Mouse (Mus musculus): ENCODE measurements around the gene Robo2.

Robo2 gene

DNA sequence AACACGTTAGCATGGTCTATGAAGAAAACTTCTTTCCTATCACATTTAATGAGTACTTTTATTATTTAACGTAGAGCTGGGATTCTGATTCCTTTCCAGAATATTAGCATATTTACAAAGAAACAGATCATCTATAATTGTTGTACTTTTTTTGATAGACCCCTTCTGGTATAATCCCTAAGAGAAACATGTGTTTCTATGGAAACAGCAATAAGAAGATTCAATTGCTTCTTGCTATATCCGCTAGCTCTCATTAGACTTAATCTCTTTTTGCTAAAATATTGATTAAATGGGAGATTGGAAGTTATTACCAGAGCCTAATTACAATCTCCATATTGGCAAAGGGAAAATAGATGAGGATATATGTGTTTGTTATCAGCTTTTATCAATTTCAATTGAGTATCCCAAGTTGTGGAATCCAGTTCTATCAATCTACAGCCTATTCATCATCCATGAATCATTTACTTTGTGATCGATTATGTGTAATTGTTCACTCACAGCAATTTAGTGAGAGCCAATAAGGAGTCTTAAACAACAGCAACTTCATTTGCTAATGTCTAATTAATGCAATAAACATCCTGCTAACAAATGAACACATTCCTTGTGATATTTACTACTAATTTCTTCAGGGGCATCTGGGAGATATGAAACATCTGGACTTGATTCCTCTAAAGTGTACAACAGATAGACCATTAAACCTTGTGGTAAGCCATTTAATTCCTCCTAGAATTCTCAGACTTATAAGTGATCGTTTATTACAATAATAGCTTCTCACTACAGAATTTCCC lies 472.0 kb downstream of the Robo2 start:
- no peak for DNase-seq (ENCODE audit: low spot score in 2 of 2)

DNA sequence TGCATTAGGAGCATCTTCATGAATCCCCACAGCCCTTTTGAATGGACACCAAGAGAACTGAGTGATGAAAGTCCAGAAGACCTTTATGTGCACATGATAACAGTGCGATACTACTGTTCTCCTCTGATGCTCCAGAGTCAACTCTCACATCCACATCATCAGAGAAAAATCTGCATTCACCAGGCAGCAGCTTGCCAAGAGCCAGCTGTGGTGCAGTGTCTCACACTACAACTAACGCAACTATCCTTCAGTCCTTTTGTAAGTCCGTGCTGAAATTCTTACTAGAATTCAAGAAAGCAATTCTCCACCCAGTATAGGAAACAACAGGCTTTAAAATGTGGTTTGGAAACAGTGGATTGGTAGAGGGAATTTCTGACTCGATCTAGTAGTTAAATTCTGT lies 481.3 kb downstream of the Robo2 start:
- no peak for DNase-seq (ENCODE audit: low spot score in 2 of 2)

DNA sequence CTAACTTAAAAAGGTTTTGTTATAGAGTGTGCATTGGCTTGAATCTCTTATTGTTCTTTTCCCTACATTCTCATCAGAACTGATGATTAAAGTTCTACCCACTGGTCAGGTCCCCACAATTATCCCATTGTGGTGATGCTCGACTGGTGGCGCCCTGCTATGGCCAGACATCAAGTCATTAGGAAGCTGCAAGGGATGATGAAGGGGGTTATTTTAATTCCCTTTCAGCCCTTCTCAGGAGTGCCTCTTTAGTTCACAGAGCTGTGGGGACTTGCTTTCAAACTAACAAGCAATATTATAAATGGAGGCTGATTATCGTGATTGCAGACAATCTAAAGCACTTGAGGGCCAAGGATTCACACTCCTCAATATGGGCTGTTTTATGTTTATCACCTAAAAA lies 484.1 kb downstream of the Robo2 start:
- no peak for DNase-seq (ENCODE audit: low spot score in 2 of 2)

DNA sequence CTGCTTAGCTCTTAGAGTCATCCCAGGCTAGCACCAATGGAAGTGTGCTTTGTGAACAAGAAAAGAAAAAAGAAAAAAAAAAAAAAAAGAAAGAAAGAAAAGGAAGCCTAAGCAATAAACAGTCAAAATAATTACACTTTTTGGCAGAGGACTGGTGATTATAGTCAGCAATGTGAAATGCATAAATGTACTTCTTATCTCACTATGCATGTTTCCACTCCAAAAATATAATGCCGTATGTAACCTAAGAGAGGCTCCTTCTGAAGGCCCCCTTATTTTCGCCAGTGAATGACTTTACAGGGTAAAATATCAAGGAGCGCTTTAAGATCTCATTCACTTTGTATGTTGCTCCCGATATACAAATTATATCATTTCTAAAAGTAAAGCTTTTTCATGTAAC lies 496.2 kb downstream of the Robo2 start:
- DNase-seq (ENCODE audit: low spot score in 2 of 2) = no peak

DNA sequence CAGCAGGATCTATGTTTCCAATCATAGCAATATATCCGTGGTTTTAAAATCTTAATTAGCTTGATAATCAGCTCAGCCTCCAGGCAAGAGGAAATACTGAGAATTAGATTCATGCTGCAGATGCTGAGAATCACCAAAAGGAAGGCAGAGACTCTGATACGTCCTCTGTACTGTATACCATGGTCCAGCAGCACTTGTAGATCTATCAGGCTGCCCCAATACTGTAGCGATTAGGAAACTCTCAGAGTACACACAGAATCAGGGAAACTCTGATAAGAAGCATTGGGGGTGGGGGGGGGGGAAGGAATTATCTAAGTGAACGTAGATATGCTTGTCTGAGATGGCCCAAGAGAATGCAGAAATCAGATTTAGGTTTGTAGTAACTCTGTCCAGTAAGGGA lies 496.7 kb downstream of the Robo2 start:
- no peak for DNase-seq (ENCODE audit: low spot score in 2 of 2)

DNA sequence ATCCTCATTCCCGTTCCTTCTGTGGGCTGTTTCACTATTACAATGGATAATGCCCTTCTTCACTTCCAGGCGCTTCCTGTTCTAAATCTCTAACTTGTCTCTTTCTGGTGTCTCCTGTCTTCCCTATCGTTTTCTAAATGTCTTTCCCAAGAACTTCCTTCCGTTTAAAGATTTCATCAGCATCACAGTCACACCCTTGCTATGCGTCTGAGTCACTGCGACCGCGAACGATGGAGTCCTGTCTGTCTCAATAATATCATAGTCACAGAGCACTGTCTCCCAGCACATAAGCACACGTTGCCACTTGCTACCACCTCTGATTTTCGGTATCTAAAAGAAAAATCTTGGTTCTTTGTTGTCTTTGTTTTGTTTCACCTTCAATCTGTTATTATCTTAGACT lies 503.1 kb downstream of the Robo2 start:
- DNase-seq (ENCODE audit: low spot score in 2 of 2) = no peak

DNA sequence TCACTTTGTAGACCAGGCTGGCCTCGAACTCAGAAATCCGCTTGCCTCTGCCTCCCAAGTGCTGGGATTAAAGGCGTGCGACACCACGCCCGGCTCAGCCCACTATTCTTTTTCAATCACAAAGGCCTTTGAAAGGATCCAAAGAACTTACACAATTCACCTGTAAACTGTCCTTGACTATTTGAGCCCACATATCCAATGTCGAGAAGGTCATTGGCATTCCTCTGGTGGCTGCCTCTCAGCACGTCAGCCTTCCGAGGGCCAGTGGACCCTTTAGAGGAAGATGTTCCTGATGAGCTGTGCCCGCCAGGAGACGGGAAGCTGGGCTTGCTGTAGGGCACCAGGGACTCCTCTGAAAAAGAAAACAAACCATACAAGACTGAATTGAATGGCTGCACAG lies 514.8 kb downstream of the Robo2 start:
- no peak for DNase-seq (ENCODE audit: low spot score in 2 of 2)

DNA sequence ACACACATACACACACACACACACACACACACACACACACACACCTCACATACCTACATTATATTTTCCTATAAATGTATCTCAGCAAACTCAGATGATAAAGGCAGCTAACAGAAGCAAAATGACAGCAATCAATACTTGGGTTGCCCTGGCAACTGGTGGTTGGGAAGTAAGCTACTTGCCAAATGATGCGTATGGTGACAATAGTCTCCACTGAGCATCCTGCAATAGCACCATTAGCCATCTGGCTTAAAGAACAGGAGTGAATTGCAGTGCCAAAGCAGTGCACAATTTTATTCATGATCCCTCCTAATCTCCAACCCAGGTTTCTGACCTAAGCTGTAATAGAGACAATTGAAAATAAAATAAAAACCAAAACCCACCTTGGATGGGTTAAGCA lies 529.7 kb downstream of the Robo2 start:
- DNase-seq (ENCODE audit: low spot score in 2 of 2) = no peak

DNA sequence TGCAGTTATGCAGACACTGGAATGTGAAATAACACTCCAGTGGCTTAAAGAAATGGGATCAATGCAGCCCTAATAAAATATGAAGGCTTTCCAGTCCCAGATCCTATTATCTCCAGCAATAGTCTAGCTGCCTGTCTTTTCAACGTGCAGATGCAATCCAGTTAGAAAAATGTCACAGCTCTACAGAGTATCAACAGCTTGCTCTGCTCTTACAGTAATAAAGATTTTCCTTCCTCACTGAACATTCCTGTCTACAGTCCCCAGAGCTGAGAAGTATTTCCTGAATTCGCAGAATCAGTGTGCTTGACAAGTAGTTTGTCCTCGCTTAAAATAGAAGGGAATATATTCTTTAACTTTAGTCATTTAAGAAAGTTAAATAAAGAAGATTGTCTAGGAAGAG lies 533.7 kb downstream of the Robo2 start:
- no peak for DNase-seq (ENCODE audit: low spot score in 2 of 2)

DNA sequence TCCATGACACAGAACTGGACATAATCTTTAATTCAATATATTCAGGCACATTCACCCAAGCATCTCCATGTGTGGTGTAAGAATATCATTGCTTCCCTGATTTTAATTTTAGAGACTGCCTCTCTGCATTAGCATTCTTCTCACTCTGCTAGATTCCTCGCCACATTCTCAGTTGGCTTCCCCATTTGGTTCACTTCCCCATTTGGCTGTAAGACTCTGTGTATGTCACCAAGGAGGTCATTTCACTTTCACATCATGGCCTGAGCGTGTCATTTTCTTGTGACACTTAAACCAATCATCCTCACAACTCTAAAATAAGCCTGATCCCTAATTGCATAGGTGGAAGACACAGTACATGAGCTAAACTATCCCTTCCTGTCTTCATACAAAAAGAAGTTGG lies 536.6 kb downstream of the Robo2 start:
- DNase-seq (ENCODE audit: low spot score in 2 of 2) = no peak

DNA sequence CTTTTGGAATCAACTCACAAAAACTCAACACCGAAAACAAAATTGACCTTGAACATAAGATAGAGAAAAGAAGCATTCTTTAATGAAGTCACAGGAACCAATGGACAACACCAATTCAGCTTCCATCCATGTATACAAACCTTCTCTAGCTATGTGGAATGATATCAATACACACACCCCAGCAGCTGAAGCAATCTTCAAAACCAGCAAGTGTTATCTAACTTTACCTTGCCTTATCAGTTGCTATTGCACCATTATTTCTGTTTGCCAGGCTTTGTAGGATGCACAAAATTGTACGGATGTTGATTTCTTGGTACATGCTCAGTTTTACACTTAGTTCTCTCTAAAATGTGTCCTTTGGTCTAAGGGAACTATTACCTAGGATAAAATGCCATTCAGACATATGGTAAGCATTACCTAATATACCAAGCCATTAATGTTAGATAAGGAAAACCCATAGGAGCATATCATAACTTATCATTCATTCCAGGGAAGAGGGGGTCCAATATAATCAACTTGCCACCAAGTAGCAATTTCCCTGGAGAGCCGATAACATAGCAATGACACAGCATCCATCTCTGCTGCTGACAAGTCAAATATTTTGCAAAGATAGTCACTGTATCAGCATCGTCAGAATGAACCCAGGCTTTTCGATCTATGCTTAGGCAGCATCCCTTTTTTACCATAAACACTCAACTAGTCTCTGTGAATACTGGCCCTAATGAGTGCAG lies 537.6 kb downstream of the Robo2 start:
- no peak for DNase-seq (ENCODE audit: low spot score in 2 of 2)

DNA sequence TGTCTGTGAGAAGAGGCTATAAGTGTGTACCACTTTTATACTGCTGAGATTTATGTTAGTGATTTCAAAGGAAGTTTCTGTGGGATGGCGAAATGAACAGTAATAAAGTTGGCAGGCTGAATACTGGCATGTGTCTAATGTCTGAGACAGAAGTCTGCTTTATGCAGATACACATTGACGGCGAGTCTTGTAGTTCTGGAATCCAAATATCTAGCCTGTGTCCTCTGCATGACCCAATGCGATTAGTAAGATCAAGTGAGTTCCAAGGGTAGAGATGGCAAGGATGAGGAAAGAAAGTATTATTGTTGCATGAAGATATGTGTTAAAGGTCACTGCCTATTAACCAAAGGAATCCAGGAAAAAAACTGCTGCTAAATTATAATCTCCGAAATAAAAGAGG lies 541.3 kb downstream of the Robo2 start:
- no peak for DNase-seq (ENCODE audit: low spot score in 2 of 2)

DNA sequence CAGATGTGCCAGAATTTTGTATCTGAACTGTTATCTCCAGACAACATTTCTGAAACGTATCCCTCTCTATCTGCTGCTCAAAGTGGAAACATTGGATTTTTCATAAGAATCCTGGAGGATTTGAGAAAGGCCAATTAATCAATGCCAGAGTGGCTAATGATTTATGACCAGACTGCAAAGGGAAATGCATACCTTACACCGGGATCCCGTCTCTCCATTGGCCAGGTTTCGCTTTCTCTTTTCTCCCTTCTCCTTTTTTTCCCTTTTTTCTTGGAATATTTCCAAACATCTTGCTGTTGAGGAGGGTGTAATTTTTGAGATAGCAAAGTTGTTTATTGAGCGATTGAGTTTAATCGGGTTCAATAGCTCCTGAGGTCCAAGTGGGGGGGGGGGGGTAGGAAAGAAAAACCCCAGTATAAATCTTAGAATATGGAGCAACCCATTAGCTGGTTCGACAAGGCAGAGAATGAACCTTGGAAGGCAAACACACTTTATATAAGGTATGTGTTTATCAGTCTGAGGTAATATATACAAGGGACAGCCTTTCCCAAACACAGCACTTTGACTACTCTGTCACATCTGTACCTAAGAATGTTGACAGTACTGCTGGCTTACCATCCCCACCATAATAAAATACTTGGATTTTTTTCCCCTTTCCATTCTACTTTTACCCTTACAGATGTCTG lies 542.0 kb downstream of the Robo2 start:
- no peak for DNase-seq (ENCODE audit: low spot score in 2 of 2)

DNA sequence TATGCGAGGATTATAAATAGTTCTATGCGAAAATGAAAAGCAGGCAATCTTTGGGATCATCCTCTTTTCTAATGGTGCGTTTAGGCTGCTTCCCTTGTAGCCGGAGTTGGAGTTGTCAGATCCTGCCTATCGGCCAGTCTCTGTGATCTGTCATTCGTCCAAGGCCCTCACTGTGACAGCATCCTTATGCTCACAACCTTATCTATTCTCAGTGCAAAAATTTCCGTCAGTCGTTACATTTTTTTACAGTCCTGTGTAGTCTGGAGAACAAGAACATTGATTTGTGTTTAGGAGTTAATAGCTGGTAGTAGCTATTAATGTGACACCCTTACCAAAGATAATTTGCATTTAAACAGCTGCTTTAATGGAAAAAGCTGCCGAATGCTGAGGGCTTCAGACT lies 547.0 kb downstream of the Robo2 start:
- no peak for DNase-seq (ENCODE audit: low spot score in 2 of 2)

DNA sequence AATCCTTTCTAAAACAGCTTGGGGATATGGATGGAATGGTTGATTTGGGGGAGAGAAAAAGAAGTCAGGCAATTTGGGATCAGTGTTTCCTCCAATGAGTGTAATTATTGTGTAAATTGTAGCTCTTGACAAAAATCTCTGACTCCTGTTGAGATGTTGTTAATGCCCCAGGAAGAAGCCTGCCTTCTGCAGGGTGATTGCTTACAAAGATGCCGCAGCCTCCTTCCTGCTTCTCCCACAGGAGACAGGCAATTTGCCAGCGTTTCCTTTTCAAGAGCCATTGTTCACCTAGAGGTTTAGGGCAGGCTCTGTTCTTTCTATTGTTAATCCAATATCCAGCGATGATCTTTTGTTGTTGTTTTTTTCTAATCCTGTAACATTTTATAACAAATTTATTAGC lies 547.9 kb downstream of the Robo2 start:
- peak; percentile 26 to 34 for DNase-seq (ENCODE audit: low spot score in 2 of 2)

DNA sequence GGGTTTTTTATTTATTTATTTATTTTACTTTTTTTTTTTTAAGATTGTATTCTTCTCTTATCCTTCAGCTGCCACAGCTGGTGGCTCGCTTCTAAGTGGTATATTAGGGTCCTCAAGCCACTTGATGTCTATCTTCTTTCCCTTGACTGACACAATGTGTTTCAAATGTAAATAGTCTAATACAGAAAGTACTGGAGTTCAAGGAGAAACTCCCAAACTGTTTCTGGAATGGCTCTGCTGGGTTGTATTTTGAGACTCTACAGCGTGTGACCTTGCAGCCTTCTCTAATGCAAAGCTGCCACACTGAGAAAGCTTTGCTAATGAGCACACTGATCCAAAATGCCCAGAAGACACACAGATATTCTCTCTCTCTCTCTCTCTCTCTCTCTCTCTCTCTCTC lies 552.9 kb downstream of the Robo2 start:
- no peak for DNase-seq (ENCODE audit: low spot score in 2 of 2)

DNA sequence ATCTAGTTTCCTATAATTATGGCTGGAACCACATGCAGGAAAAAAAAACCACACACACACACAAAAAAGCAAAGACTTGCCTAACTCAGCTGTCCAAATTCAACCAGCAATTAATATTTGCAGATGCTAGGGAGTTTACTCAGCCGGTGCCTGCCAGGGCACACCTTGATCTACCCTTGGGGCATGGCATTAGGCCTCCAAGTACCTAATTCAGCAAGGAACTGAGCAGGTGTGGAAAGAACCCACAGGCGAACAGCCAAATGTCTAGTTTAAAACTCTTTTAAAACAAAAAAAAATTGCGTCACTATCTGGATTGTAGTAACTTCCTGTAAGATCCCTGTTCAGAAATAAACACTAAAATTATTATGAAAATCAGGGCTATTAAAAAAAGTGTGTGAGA lies 555.8 kb downstream of the Robo2 start:
- no peak for DNase-seq (ENCODE audit: low spot score in 2 of 2)

Data from right cerebral cortex, postnatal 10 days (tissue).